Mouse (Mus musculus): ENCODE results near the gene Tnfrsf17. TPM values are rescaled to one million over a fixed set of nuclear protein-coding genes. Genes with fewer than 3 reads are reported as not detected.
"Not testable (repeated sequence)": the region's sequence is repeated elsewhere in the genome, so short reads cannot be mapped to it uniquely, and the experiment has no call there.

Tnfrsf17 gene
- polyA plus RNA-seq, 1 experiment from 2014 or later, result not detected

DNA sequence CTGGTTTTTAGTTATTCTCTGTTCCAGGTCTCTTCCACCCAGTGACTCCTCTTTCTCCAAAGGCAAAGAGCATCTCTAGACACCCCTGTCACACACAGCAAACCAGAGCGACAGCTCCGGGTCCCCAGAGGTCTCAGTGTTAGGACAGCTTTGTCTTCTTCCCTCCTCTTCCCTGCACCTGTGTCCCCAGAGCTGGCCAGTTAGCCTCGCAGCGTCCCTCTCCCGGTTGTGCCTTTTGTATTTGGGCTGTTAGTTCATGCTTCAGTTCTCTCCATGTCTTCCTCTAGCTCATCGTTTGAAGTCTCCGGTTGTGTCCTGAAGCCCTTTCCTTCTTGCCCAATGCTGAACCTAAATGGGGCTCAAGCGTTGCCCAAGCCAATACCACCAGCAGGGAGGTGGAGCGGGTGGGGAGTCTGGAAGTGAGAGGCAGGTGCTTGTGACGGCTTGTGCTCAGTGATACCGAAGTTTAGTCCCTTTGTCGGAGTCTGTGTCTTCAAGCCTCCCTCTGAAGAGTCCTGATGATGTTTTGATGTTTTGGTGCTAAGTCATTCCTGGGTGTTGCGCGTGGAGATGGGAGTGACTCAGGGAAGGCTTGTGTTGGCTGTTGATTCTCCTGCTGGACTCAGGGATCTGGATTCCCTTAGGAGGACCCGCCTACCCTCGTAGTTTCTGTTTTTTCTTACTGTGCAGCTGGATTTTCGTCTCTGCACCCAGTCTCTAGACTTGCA, 9.9 kb downstream of the Tnfrsf17 start:
- Histone ChIP-seq H3K27me3 (ENCODE audit: insufficient read depth, low read length) (no peaks in the 10 kb centered on the region), H3K9ac (replicated peaks; ENCODE audit: low read length) (peak overlapping the region; percentile 85), H3K4me3 (ENCODE audit: low read length) (peak overlapping the region; percentile 76), H3K36me3 (ENCODE audit: insufficient read depth, low read length) (no peaks in the 10 kb centered on the region), H3K4me2 (replicated peaks; ENCODE audit: low read depth, low read length) (peak overlapping the region; percentile 88), H3K27ac (ENCODE audit: low read length) (peak overlapping the region; percentile 81), H3K9me3 (ENCODE audit: low read length) (no peaks in the 10 kb centered on the region), H3K4me1 (ENCODE audit: insufficient read depth, low read length) (peaks cover 14% of the 10 kb centered on the region)
- peak; percentile 47 for ATAC-seq (ENCODE audit: low FRiP score, low TSS enrichment)
- WGBS, result 4% methylated on average over 17 of the region's 17 CpGs

DNA sequence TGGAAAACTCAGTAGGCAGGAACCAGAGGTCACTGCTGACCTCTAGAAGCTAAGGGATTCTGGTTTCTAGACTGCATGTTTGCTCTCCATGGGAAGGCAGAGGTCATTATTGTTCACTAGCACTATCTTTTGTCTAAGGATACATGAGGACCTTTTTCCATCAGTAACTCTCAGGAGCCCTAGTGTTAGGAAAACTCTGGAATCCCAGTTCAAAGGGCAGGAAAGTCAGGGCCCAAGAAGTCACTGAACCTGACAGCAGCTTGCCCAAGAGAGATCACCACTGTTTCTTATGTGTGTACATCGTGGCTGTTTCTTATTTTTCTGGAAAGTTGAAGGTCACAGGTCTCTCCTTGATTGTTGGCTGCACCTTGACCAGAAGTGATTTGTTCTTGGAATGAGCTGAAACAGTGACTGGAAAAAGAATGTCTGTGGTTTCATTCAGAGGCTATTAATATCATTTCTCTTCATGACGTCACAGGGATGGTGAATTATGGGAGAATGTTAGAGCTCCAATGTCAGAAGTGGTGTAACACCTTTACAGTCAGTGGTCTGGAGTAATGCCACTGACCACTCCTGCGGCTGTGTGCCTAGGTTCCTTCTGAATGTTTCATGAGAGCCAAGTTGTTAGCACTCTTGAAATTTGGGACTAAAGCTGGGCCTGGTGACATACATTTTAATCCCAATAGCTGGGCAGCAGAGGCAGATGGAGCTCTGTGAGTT, 16.6 kb downstream of the Tnfrsf17 start:
- no peak overlapping the region for H3K27ac ChIP-seq (ENCODE audit: low read length)
- no peak for ATAC-seq (ENCODE audit: low FRiP score, low TSS enrichment)
- no peaks in the 10 kb centered on the region for H3K27me3 ChIP-seq (ENCODE audit: insufficient read depth, low read length)
- H3K4me1 ChIP-seq (ENCODE audit: insufficient read depth, low read length), result no peaks in the 10 kb centered on the region
- H3K36me3 ChIP-seq (ENCODE audit: insufficient read depth, low read length), result no peaks in the 10 kb centered on the region
- H3K9me3 ChIP-seq (ENCODE audit: low read length), result 0 out of 2 replicates have a peak, but pooled peaks cover 5% of the 10 kb centered on the region
- no peak overlapping the region for H3K4me2 ChIP-seq (replicated peaks; ENCODE audit: low read depth, low read length)
- no peak overlapping the region for H3K9ac ChIP-seq (replicated peaks; ENCODE audit: low read length)
- WGBS, result 69% methylated on average over 3 of the region's 3 CpGs
- no peak overlapping the region for H3K4me3 ChIP-seq (ENCODE audit: low read length)

GRCm38 (mm10) chr16:11331030-11331429, 17.4 kb downstream of the Tnfrsf17 start:
- H3K4me1 ChIP-seq (ENCODE audit: insufficient read depth, low read length), result no peaks in the 10 kb centered on the region
- no peak overlapping the region for H3K4me3 ChIP-seq (ENCODE audit: low read length)
- H3K27me3 ChIP-seq (ENCODE audit: insufficient read depth, low read length), result no peaks in the 10 kb centered on the region
- WGBS, result 84% methylated on average over 1 of the region's 1 CpGs
- no peak overlapping the region for H3K27ac ChIP-seq (ENCODE audit: low read length)
- H3K4me2 ChIP-seq (replicated peaks; ENCODE audit: low read depth, low read length), result no peak overlapping the region
- H3K36me3 ChIP-seq (ENCODE audit: insufficient read depth, low read length), result no peaks in the 10 kb centered on the region
- no peak for ATAC-seq (ENCODE audit: low FRiP score, low TSS enrichment)
- H3K9me3 ChIP-seq (ENCODE audit: low read length), result 0 out of 2 replicates have a peak, but pooled peaks cover 5% of the 10 kb centered on the region
- no peak overlapping the region for H3K9ac ChIP-seq (replicated peaks; ENCODE audit: low read length)

- Histone ChIP-seq H3K36me3 (ENCODE audit: insufficient read depth, low read length) (no peaks in the 10 kb centered on the region), H3K4me2 (replicated peaks; ENCODE audit: low read depth, low read length) (no peak overlapping the region), H3K27me3 (ENCODE audit: insufficient read depth, low read length) (no peaks in the 10 kb centered on the region), H3K27ac (ENCODE audit: low read length) (peak overlapping the region; percentile 21; the same call in 1 of the 2 replicates), H3K4me3 (ENCODE audit: low read length) (no peak overlapping the region), H3K4me1 (ENCODE audit: insufficient read depth, low read length) (no peaks in the 10 kb centered on the region), H3K9me3 (ENCODE audit: low read length) (no peaks in the 10 kb centered on the region), H3K9ac (replicated peaks; ENCODE audit: low read length) (no peak overlapping the region)
- ATAC-seq (ENCODE audit: low FRiP score, low TSS enrichment), result no peak
- WGBS, result 80% methylated on average over 4 of the region's 4 CpGs
These were observed 29.7 kb downstream of the Tnfrsf17 start for GRCm38 (mm10) chr16:11343292-11343815.

DNA sequence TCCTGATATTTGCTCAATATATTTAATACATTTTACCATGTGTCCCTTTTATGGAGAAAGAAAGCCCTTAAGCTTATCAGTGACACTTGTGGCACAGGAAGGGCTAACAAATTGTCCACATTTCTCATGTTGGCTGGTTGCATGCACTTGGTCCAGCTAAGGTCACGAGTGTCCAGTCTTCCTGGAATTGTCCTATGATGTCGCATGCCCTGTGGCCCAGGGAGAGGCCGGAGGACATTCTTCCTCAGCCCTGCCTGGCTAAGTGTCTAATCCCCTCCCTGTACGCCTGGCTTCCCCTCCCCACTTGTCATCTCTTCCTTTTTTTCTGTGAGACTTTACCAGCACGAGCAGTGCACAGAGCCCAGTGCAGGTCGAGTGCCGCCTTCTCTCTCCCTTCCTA, 38.3 kb downstream of the Tnfrsf17 start:
- Histone ChIP-seq H3K36me3 (ENCODE audit: insufficient read depth, low read length) (no peaks in the 10 kb centered on the region), H3K4me3 (ENCODE audit: low read length) (no peak overlapping the region), H3K4me1 (ENCODE audit: insufficient read depth, low read length) (no peaks in the 10 kb centered on the region), H3K27ac (ENCODE audit: low read length) (no peak overlapping the region), H3K9ac (replicated peaks; ENCODE audit: low read length) (no peak overlapping the region), H3K4me2 (replicated peaks; ENCODE audit: low read depth, low read length) (no peak overlapping the region), H3K27me3 (ENCODE audit: insufficient read depth, low read length) (no peaks in the 10 kb centered on the region), H3K9me3 (ENCODE audit: low read length) (no peaks in the 10 kb centered on the region)
- 81% methylated on average over 7 of the region's 7 CpGs for WGBS
- no peak for ATAC-seq (ENCODE audit: low FRiP score, low TSS enrichment)

GRCm38 (mm10) chr16:11359173-11359572, 45.6 kb downstream of the Tnfrsf17 start:
- Histone ChIP-seq H3K4me3 (ENCODE audit: low read length) (no peak overlapping the region), H3K27me3 (ENCODE audit: insufficient read depth, low read length) (no peaks in the 10 kb centered on the region), H3K36me3 (ENCODE audit: insufficient read depth, low read length) (peaks cover 6% of the 10 kb centered on the region; the same call in 1 of the 2 replicates), H3K9ac (replicated peaks; ENCODE audit: low read length) (no peak overlapping the region), H3K27ac (ENCODE audit: low read length) (no peak overlapping the region), H3K9me3 (ENCODE audit: low read length) (no peaks in the 10 kb centered on the region), H3K4me1 (ENCODE audit: insufficient read depth, low read length) (no peaks in the 10 kb centered on the region), H3K4me2 (replicated peaks; ENCODE audit: low read depth, low read length) (no peak overlapping the region)
- 59% methylated on average over 5 of the region's 5 CpGs for WGBS
- ATAC-seq (ENCODE audit: low FRiP score, low TSS enrichment), result no peak

DNA sequence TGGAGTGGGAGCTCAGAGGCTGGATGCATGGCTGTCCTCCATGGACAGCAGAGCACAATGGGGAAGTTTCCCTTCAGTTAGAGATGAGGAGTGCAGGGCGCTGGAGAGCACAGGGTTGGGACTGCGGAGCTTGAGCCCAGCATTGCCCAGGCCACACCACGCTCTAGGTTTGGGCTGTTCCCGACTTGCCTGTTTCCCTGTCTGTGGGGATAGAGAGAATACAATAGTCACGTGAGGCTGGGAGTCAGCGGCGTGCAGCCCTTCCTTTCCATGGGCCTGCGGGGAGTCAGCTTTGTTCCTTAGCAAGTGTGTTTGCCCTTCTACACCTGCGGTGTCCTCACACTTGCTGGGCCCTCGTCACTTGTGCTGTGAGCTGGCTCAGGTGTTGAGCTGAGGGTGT, 46.3 kb downstream of the Tnfrsf17 start:
- no peak for ATAC-seq (ENCODE audit: low FRiP score, low TSS enrichment)
- peaks cover 1% of the 10 kb centered on the region; the same call in 1 of the 2 replicates for H3K4me1 ChIP-seq (ENCODE audit: insufficient read depth, low read length)
- peaks cover 6% of the 10 kb centered on the region; the same call in 1 of the 2 replicates for H3K36me3 ChIP-seq (ENCODE audit: insufficient read depth, low read length)
- H3K4me2 ChIP-seq (replicated peaks; ENCODE audit: low read depth, low read length), result no peak overlapping the region
- no peak overlapping the region for H3K4me3 ChIP-seq (ENCODE audit: low read length)
- no peaks in the 10 kb centered on the region for H3K27me3 ChIP-seq (ENCODE audit: insufficient read depth, low read length)
- no peak overlapping the region for H3K9ac ChIP-seq (replicated peaks; ENCODE audit: low read length)
- no peak overlapping the region for H3K27ac ChIP-seq (ENCODE audit: low read length)
- 58% methylated on average over 10 of the region's 10 CpGs for WGBS
- no peaks in the 10 kb centered on the region for H3K9me3 ChIP-seq (ENCODE audit: low read length)

- not testable (repeated sequence) for H3K9ac ChIP-seq (replicated peaks; ENCODE audit: low read length); H3K4me1 ChIP-seq (ENCODE audit: insufficient read depth, low read length); H3K9me3 ChIP-seq (ENCODE audit: low read length); H3K4me3 ChIP-seq (ENCODE audit: low read length); ATAC-seq (ENCODE audit: low FRiP score, low TSS enrichment); H3K4me2 ChIP-seq (replicated peaks; ENCODE audit: low read depth, low read length); H3K27ac ChIP-seq (ENCODE audit: low read length); H3K27me3 ChIP-seq (ENCODE audit: insufficient read depth, low read length); H3K36me3 ChIP-seq (ENCODE audit: insufficient read depth, low read length)
- 91% methylated on average over 2 of the region's 2 CpGs for WGBS
These were observed 47.0 kb downstream of the Tnfrsf17 start for GRCm38 (mm10) chr16:11360576-11360975.

- Histone ChIP-seq H3K9me3 (ENCODE audit: low read length) (no peaks in the 10 kb centered on the region), H3K4me3 (ENCODE audit: low read length) (no peak overlapping the region), H3K9ac (replicated peaks; ENCODE audit: low read length) (no peak overlapping the region), H3K27ac (ENCODE audit: low read length) (peak overlapping the region; percentile 92), H3K36me3 (ENCODE audit: insufficient read depth, low read length) (0 out of 2 replicates have a peak, but pooled peaks cover 2% of the 10 kb centered on the region), H3K27me3 (ENCODE audit: insufficient read depth, low read length) (no peaks in the 10 kb centered on the region), H3K4me1 (ENCODE audit: insufficient read depth, low read length) (peaks cover 31% of the 10 kb centered on the region), H3K4me2 (replicated peaks; ENCODE audit: low read depth, low read length) (no peak overlapping the region)
- ATAC-seq (ENCODE audit: low FRiP score, low TSS enrichment), result peak; percentile 88
- WGBS, result 29% methylated on average over 5 of the region's 5 CpGs
These were observed 52.0 kb downstream of the Tnfrsf17 start for GRCm38 (mm10) chr16:11365626-11366025.

Data from kidney, embryonic 16.5 days (tissue).